Mouse (Mus musculus): ENCODE measurements around the gene Zfp39. TPM values are rescaled to one million over a fixed set of nuclear protein-coding genes. Genes with fewer than 3 reads are reported as not detected.
"Not testable (repeated sequence)": the region's sequence is repeated elsewhere in the genome, so short reads cannot be mapped to it uniquely, and the experiment has no call there.

Gene Zfp39
- polyA plus RNA-seq, 1 experiment from 2014 or later = 5.5 TPM

DNA sequence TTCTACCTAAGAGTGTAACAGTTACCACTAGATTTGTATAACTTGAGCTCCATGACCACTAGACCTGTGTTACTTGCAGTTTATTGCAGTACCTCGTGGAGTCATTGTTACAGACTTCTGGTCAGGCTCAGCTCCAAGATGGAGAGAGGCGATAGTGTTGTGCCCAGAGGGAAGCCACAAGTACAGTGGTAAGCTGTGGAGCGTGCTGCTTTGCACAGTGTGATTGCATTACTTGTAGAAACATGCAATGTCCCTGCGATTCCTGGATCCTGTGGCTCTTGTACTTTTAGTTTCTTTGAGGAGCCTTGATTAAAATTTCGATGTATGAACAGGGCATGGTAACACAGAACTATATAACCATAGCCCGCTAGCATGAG, 36.1 kb downstream of the Zfp39 start:
- Histone ChIP-seq H3K4me1 (ENCODE audit: control insufficient read depth, insufficient read depth, low read length) (peaks cover 6% of the 10 kb centered on the region; the same call in 1 of the 2 replicates), H3K4me2 (ENCODE audit: low read length) (peak overlapping the region; percentile 78), H3K9ac (ENCODE audit: low read length) (peak overlapping the region; percentile 85; the same call in 1 of the 2 replicates), H3K27ac (ENCODE audit: low read depth, low read length) (no peak overlapping the region), H3K4me3 (ENCODE audit: low read depth, low read length) (peak overlapping the region; percentile 66), H3K27me3 (replicated peaks; ENCODE audit: control insufficient read depth, insufficient read depth, low read length) (no peaks in the 10 kb centered on the region), H3K36me3 (ENCODE audit: control insufficient read depth, insufficient read depth, low read length) (peaks cover 29% of the 10 kb centered on the region), H3K9me3 (replicated peaks; ENCODE audit: control insufficient read depth, low read length) (no peaks in the 10 kb centered on the region)
- 81% methylated on average over 6 of the region's 6 CpGs for WGBS
- no peak for ATAC-seq
- no peak for DNase-seq (ENCODE audit: low spot score)

DNA sequence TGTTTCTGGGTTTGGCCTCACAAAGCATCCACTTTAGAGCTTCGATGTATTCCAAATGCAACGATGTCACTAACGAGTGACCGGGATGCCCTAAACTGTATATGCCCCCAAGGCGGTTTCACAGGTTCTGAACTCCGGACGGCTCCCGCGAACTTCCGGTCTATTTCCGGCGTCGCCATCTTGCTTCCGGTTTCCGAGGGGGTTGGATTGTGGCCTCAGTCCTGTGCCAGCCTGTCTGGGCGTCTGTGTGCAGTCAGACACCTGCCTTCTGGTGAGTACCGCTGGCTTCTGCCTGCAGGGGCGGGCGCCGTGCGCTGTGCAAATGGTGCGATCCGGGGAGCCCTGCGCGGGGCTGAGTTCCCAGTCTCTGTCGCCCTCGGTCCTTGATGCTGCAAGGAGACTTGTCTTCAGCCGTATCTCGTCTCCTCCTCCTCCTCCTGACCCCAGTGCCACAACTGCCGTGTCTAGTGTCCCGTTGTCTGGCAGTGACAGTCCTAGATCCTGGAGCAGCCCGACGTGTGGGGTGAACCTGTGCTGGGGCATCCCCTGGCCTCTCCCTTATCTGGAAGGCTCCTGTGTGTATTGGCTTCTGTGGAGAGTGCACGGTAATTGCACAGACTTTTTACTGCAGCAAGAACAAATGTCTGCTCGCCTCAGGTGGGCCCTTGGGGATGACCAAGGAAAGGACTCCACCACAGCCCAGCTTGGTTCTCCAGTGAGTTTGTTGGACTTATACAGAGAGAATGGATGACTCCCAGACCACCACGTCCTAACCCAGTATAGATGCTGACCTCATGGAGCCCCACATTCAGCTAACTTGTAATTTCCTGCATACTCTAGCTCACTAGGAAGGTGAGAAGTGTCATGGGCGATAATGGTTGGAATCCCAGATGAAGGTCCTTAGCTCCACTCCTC, 36.7 kb downstream of the Zfp39 start, which contains the start of gene 2810021J22Rik:
TSS of gene 2810021J22Rik (plus strand) at position 178 of the 915 bp plus-strand sequence.
- Histone ChIP-seq H3K27me3 (replicated peaks; ENCODE audit: control insufficient read depth, insufficient read depth, low read length) (no peaks in the 10 kb centered on the region), H3K9ac (ENCODE audit: low read length) (peak within 1 kb of the TSS; percentile 85)

GRCm38 (mm10) chr11:58860744-58861143, 43.3 kb downstream of the Zfp39 start:
- Histone ChIP-seq H3K9ac (ENCODE audit: low read length) (no peak overlapping the region), H3K27me3 (replicated peaks; ENCODE audit: control insufficient read depth, insufficient read depth, low read length) (no peaks in the 10 kb centered on the region), H3K9me3 (replicated peaks; ENCODE audit: control insufficient read depth, low read length) (peaks cover 2% of the 10 kb centered on the region; the same call in 1 of the 2 replicates), H3K4me2 (ENCODE audit: low read length) (no peak overlapping the region), H3K4me3 (ENCODE audit: low read depth, low read length) (no peak overlapping the region), H3K27ac (ENCODE audit: low read depth, low read length) (no peak overlapping the region), H3K4me1 (ENCODE audit: control insufficient read depth, insufficient read depth, low read length) (no peaks in the 10 kb centered on the region), H3K36me3 (ENCODE audit: control insufficient read depth, insufficient read depth, low read length) (peaks cover 53% of the 10 kb centered on the region)
- DNase-seq (ENCODE audit: low spot score) (no peak), ATAC-seq (no peak)
- 97% methylated on average over 8 of the region's 8 CpGs for WGBS

More for the DNA sequence above, 36.7 kb downstream of the Zfp39 start, which contains the start of gene 2810021J22Rik:
- H3K4me3 ChIP-seq (ENCODE audit: low read depth, low read length) = peak within 1 kb of the TSS; percentile 66
- peak within 1 kb of the TSS; percentile 86 for H3K27ac ChIP-seq (ENCODE audit: low read depth, low read length)
- H3K4me1 ChIP-seq (ENCODE audit: control insufficient read depth, insufficient read depth, low read length) = peaks cover 6% of the 10 kb centered on the region; the same call in 1 of the 2 replicates
- 3% methylated on average over 37 of the region's 37 CpGs for WGBS
- ATAC-seq = peak; percentile 95
- H3K9me3 ChIP-seq (replicated peaks; ENCODE audit: control insufficient read depth, low read length) = no peaks in the 10 kb centered on the region
- DNase-seq (ENCODE audit: low spot score) = peak; percentile 89
- H3K4me2 ChIP-seq (ENCODE audit: low read length) = peak within 1 kb of the TSS; percentile 78
- peaks cover 28% of the 10 kb centered on the region for H3K36me3 ChIP-seq (ENCODE audit: control insufficient read depth, insufficient read depth, low read length)

DNA sequence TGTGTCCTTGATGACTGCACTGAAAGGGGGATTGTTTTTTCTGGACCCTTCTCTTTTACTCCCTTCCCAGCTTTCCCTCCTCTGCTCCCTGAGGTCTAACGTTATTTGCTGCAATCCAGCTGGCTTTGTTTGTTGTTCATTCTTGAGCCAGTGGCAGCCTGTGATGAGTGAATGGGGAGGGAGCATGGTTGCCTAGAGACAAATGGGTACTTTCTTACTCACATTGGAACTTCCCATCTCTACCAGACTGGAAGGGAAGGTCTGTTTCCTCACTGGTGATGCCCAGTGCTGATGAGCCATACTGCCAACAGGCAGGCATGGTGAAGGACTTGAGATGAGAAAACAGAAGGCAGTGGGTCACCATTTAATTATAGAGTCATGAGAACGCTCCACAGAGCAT, 54.3 kb downstream of the Zfp39 start:
- DNase-seq (ENCODE audit: low spot score) = no peak
- Histone ChIP-seq H3K4me2 (ENCODE audit: low read length) (no peak overlapping the region), H3K4me3 (ENCODE audit: low read depth, low read length) (no peak overlapping the region), H3K9ac (ENCODE audit: low read length) (no peak overlapping the region), H3K4me1 (ENCODE audit: control insufficient read depth, insufficient read depth, low read length) (peaks cover 7% of the 10 kb centered on the region), H3K27ac (ENCODE audit: low read depth, low read length) (no peak overlapping the region), H3K36me3 (ENCODE audit: control insufficient read depth, insufficient read depth, low read length) (peaks cover 38% of the 10 kb centered on the region), H3K9me3 (replicated peaks; ENCODE audit: control insufficient read depth, low read length) (no peaks in the 10 kb centered on the region), H3K27me3 (replicated peaks; ENCODE audit: control insufficient read depth, insufficient read depth, low read length) (no peaks in the 10 kb centered on the region)
- no peak for ATAC-seq
- WGBS = 72% methylated on average over 2 of the region's 2 CpGs

- 47% methylated on average over 9 of the region's 9 CpGs for WGBS
- Histone ChIP-seq H3K4me3 (ENCODE audit: low read depth, low read length) (peak overlapping the region; percentile 72), H3K9me3 (replicated peaks; ENCODE audit: control insufficient read depth, low read length) (no peaks in the 10 kb centered on the region), H3K4me2 (ENCODE audit: low read length) (peak overlapping the region; percentile 74), H3K4me1 (ENCODE audit: control insufficient read depth, insufficient read depth, low read length) (peaks cover 7% of the 10 kb centered on the region), H3K36me3 (ENCODE audit: control insufficient read depth, insufficient read depth, low read length) (peaks cover 26% of the 10 kb centered on the region), H3K27me3 (replicated peaks; ENCODE audit: control insufficient read depth, insufficient read depth, low read length) (no peaks in the 10 kb centered on the region), H3K27ac (ENCODE audit: low read depth, low read length) (no peak overlapping the region), H3K9ac (ENCODE audit: low read length) (peak overlapping the region; percentile 87)
- DNase-seq (ENCODE audit: low spot score) (no peak), ATAC-seq (peak; percentile 6; the same call in 1 of the 2 replicates)
Observed at GRCm38 (mm10) chr11:58847636-58848035, 56.4 kb downstream of the Zfp39 start.

GRCm38 (mm10) chr11:58846919-58847461, 57.0 kb downstream of the Zfp39 start, which contains the start of gene Gm12258:
TSS of gene Gm12258 (plus strand) at chr11:58847158.
- under 1% methylated on average over 24 of the region's 24 CpGs for WGBS
- H3K4me2 ChIP-seq (ENCODE audit: low read length) = peak within 1 kb of the TSS; percentile 74
- H3K4me1 ChIP-seq (ENCODE audit: control insufficient read depth, insufficient read depth, low read length) = peaks cover 7% of the 10 kb centered on the region
- no peaks in the 10 kb centered on the region for H3K9me3 ChIP-seq (replicated peaks; ENCODE audit: control insufficient read depth, low read length)
- DNase-seq (ENCODE audit: low spot score) (peak; percentile 99), ATAC-seq (peak; percentile 100)
- H3K27ac ChIP-seq (ENCODE audit: low read depth, low read length) = peak within 1 kb of the TSS; percentile 77
- H3K4me3 ChIP-seq (ENCODE audit: low read depth, low read length) = peak within 1 kb of the TSS; percentile 72
- H3K36me3 ChIP-seq (ENCODE audit: control insufficient read depth, insufficient read depth, low read length) = peaks cover 22% of the 10 kb centered on the region
- H3K9ac ChIP-seq (ENCODE audit: low read length) = peak within 1 kb of the TSS; percentile 87
- no peaks in the 10 kb centered on the region for H3K27me3 ChIP-seq (replicated peaks; ENCODE audit: control insufficient read depth, insufficient read depth, low read length)

GRCm38 (mm10) chr11:58838951-58839350, 65.1 kb downstream of the Zfp39 start, which contains the start of gene Olfr311:
TSS of gene Olfr311 (plus strand) at chr11:58839251.
- not testable (repeated sequence) for H3K4me1 ChIP-seq (ENCODE audit: control insufficient read depth, insufficient read depth, low read length); H3K9me3 ChIP-seq (replicated peaks; ENCODE audit: control insufficient read depth, low read length); DNase-seq (ENCODE audit: low spot score); H3K4me3 ChIP-seq (ENCODE audit: low read depth, low read length); H3K36me3 ChIP-seq (ENCODE audit: control insufficient read depth, insufficient read depth, low read length); H3K27me3 ChIP-seq (replicated peaks; ENCODE audit: control insufficient read depth, insufficient read depth, low read length); H3K27ac ChIP-seq (ENCODE audit: low read depth, low read length); H3K9ac ChIP-seq (ENCODE audit: low read length); ATAC-seq; H3K4me2 ChIP-seq (ENCODE audit: low read length)
